Mouse (Mus musculus): ENCODE measurements around the gene Gsx2. TPM values are rescaled to one million over a fixed set of nuclear protein-coding genes. Genes with fewer than 3 reads are reported as not detected.

Gene Gsx2
- polyA plus RNA-seq, 1 experiment from 2014 or later: not detected

DNA sequence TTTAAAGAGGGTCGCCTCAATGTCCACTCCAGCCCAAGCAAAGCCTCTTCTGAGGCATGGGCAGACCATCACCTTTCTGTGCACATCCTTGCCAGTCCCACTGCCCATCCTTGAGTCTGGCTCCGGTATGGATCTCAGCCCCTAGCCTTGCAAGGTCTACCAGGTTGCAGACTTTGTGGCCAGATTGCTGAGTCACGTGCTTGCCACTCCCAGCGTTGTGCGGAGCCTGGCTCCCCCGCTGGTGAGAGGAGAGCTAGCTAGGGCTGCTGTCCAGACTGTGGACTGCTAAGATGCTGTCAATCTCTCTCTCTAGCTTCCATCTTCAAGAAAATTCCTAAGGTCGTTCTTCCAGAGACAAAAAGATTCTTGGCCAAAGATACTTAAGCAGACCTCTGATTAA is 4.2 kb downstream of the Gsx2 start:
- no peaks in the 10 kb centered on the region for H3K9me3 ChIP-seq (replicated peaks)
- no peak overlapping the region for H3K9ac ChIP-seq
- ATAC-seq: no peak
- H3K36me3 ChIP-seq: no peaks in the 10 kb centered on the region
- no peak overlapping the region for H3K4me2 ChIP-seq
- no peak overlapping the region for H3K27ac ChIP-seq
- H3K4me3 ChIP-seq: no peak overlapping the region
- H3K4me1 ChIP-seq: 0 out of 2 replicates have a peak, but pooled peaks cover 4% of the 10 kb centered on the region
- WGBS (ENCODE audit: insufficient replicate concordance): 1% methylated on average over 7 of the region's 7 CpGs
- H3K27me3 ChIP-seq (replicated peaks): peaks cover 99% of the 10 kb centered on the region

DNA sequence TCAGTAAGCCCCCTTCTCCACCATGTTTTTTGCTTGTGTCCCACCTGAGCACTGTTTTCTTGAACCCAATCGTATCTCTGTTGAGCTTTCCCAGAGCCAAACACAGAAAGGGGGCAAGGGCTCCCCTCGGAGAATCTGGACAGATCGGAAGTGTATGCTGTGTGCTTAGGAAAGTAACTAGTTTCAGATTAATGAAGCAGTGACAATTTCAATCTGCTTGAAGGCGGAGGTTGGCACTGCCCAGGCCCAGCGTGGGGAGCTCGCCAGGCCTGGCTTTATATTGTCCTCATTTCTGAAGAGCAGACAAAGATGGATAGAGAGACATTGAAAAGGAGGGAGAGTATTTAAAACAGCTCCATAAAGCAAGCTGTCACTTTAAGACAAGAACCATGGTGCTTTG is 7.0 kb downstream of the Gsx2 start:
- Histone ChIP-seq H3K9ac (no peak overlapping the region), H3K4me1 (no peaks in the 10 kb centered on the region), H3K9me3 (replicated peaks) (no peaks in the 10 kb centered on the region), H3K4me3 (no peak overlapping the region), H3K36me3 (no peaks in the 10 kb centered on the region), H3K4me2 (no peak overlapping the region), H3K27ac (no peak overlapping the region), H3K27me3 (replicated peaks) (peaks cover 98% of the 10 kb centered on the region)
- WGBS (ENCODE audit: insufficient replicate concordance): 10% methylated on average over 6 of the region's 6 CpGs
- no peak for ATAC-seq

DNA sequence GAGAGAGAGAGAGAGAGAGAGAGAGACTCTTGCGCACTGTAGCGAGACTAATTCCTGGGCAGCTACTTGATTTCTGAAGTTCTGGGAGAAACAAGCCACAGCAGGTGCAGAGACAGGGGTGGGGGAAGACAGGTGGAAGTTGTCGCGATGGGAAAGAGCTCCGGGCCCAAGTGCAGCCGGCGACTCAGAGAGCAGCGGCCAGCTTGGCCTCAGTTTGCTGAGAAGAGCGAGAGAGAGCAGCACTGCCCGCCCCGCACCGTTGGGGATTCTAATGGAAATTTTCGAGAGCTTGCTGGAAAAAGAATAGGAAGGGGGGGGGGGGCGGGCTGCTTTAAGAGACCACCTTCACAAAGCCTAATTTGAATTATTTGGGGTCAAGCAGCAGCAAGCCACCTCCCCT is 7.7 kb downstream of the Gsx2 start:
- no peaks in the 10 kb centered on the region for H3K9me3 ChIP-seq (replicated peaks)
- no peaks in the 10 kb centered on the region for H3K36me3 ChIP-seq
- ATAC-seq: no peak
- H3K4me3 ChIP-seq: no peak overlapping the region
- H3K4me2 ChIP-seq: no peak overlapping the region
- H3K27me3 ChIP-seq (replicated peaks): peaks cover 93% of the 10 kb centered on the region
- H3K4me1 ChIP-seq: no peaks in the 10 kb centered on the region
- H3K9ac ChIP-seq: no peak overlapping the region
- under 1% methylated on average over 13 of the region's 14 CpGs for WGBS (ENCODE audit: insufficient replicate concordance)
- no peak overlapping the region for H3K27ac ChIP-seq

DNA sequence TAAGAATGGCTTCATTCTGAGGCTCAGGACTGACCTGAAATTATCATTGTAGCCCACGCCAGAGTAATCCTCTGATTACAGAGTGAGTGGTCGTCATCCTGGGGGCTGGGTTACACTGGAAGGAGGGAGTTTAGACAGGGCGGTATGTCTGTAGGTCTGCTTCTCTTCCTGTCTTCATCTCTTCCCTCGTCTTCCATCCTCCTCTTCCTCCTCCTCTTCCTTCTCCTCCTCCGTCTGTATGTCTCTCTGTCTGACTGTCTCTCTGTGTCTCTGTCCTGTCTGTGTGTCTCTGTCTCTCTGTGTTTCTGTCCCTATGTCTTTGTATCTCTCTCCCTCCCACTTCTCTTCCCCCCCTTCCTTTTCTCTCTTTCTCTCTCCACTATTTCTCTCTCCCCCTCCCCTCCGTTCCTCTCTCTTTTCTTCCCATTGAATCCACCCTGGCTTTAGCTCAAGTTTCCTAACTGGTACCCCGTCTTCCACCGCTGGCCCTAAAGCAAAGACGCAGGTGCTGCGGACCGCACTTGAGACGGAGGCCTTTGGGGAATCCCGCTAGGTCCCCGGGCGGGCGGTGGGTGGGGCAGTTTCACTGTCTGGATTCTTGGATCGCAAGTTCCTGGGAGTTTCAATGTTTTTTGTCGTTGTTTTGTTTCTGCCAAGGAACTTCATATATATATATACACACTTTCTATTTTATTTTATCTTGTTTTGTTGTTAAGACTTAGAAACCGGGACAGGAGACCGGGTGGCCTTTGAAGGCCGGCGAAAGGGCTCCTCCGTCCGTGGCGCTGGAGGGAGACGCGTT is 8.4 kb downstream of the Gsx2 start:
- H3K27ac ChIP-seq: no peak overlapping the region
- no peak overlapping the region for H3K4me2 ChIP-seq
- no peaks in the 10 kb centered on the region for H3K4me1 ChIP-seq
- no peaks in the 10 kb centered on the region for H3K9me3 ChIP-seq (replicated peaks)
- no peak overlapping the region for H3K4me3 ChIP-seq
- ATAC-seq: no peak
- peaks cover 86% of the 10 kb centered on the region for H3K27me3 ChIP-seq (replicated peaks)
- H3K9ac ChIP-seq: no peak overlapping the region
- no peaks in the 10 kb centered on the region for H3K36me3 ChIP-seq
- 4% methylated on average over 27 of the region's 27 CpGs for WGBS (ENCODE audit: insufficient replicate concordance)

DNA sequence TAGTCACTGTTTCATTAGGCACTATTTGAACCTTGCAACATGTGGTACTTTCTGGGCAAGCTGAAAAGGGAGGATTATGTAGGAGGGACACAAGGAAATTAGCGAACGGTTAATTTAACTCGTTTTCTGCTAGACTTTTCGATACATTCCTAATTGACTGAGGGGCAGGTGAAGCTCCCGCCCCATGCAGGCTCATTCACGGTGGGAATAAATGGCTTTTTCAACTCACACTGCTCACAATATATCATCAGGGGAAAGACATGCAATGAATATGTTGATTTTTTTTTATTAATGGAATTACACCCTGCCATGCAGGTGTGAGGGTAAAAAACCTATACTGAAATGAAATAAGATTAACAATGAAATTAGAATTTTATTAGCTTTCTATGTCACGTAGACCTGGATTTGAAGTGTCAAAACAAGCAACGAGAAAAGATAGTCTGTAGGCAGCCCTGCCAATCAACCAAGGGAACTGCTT is 9.0 kb downstream of the Gsx2 start:
- 8% methylated on average over 8 of the region's 8 CpGs for WGBS (ENCODE audit: insufficient replicate concordance)
- no peak overlapping the region for H3K4me3 ChIP-seq
- no peaks in the 10 kb centered on the region for H3K36me3 ChIP-seq
- no peak overlapping the region for H3K4me2 ChIP-seq
- no peak overlapping the region for H3K27ac ChIP-seq
- peaks cover 84% of the 10 kb centered on the region for H3K27me3 ChIP-seq (replicated peaks)
- H3K9me3 ChIP-seq (replicated peaks): no peaks in the 10 kb centered on the region
- H3K9ac ChIP-seq: no peak overlapping the region
- ATAC-seq: no peak
- H3K4me1 ChIP-seq: no peaks in the 10 kb centered on the region

DNA sequence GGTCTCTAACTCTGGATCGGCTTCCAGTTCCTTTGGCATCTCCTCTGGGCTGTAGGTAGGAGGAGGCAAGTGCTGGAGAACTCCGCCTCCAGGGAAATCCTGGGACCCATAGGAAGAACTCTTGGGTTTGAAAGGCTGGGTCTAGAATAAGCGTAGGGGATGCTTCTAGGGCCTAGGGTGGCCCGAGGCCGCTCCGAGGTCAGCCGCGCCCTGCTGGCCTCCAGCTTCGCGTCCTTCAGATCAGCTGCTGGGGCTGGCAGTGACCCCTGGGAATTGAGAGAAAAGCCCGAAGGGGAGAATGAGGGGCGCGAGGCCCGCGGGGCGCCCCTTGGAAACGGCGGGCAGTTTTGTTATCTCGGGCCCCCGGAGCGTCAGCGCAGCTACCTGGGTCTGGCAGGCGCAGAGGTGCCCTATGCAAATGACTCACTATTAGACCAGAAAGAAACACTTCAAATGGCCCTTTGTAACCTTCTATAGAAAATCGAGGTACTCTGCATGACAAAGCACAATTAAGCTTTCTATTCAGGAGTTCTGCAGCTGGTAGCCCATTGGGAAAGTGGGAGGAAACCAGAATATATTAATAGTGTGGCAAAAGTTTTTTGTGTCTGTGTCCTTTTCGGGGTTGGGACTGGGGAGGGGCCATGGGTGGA is 9.6 kb downstream of the Gsx2 start:
- Histone ChIP-seq H3K27me3 (replicated peaks) (peaks cover 84% of the 10 kb centered on the region), H3K9me3 (replicated peaks) (no peaks in the 10 kb centered on the region), H3K27ac (no peak overlapping the region), H3K4me2 (no peak overlapping the region), H3K4me1 (no peaks in the 10 kb centered on the region), H3K9ac (no peak overlapping the region), H3K4me3 (no peak overlapping the region), H3K36me3 (no peaks in the 10 kb centered on the region)
- ATAC-seq: no peak
- 3% methylated on average over 25 of the region's 25 CpGs for WGBS (ENCODE audit: insufficient replicate concordance)

DNA sequence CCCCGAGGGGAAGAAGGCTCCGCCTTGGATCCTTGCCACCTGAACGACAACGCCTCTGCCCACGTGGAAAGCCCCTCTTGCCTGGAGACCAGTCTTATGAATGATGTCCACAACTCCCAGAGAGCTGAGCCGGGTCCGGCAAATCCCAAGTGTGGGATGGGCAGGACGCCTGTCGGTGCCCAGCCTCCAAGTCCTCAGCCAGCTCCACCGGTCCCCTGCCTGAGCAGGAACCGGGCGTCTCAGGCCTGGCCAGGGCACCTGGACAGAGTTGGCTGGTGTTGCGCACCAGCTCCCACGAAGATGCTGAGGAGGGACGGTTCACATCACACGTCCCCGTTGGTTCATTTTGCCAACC is 10.1 kb downstream of the Gsx2 start:
- H3K27ac ChIP-seq: no peak overlapping the region
- H3K9ac ChIP-seq: no peak overlapping the region
- H3K4me2 ChIP-seq: no peak overlapping the region
- no peaks in the 10 kb centered on the region for H3K9me3 ChIP-seq (replicated peaks)
- no peaks in the 10 kb centered on the region for H3K36me3 ChIP-seq
- 5% methylated on average over 17 of the region's 17 CpGs for WGBS (ENCODE audit: insufficient replicate concordance)
- peaks cover 83% of the 10 kb centered on the region for H3K27me3 ChIP-seq (replicated peaks)
- no peak overlapping the region for H3K4me3 ChIP-seq
- no peak for ATAC-seq
- no peaks in the 10 kb centered on the region for H3K4me1 ChIP-seq

DNA sequence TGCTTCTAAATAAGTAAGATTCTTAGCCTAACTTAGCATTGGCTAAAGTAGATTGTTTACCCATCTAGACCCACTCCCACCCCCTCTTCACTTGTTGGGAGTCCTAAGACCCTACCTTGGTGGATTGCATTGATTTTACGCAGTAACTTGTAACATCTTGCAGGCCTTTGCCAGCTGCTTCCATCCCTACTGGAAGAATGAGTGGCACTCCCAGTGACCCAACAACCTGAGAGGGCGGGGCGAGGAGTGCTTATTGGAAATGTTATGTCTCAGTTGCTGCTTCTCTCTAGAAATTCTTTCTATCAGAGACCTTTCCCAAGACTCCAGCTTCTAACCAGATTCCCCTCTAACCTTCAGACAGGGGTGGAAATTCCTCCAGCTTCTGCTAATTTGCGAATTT is 10.5 kb downstream of the Gsx2 start:
- H3K36me3 ChIP-seq: no peaks in the 10 kb centered on the region
- H3K9ac ChIP-seq: no peak overlapping the region
- peaks cover 83% of the 10 kb centered on the region for H3K27me3 ChIP-seq (replicated peaks)
- H3K9me3 ChIP-seq (replicated peaks): no peaks in the 10 kb centered on the region
- no peak overlapping the region for H3K4me2 ChIP-seq
- no peak for ATAC-seq
- H3K4me1 ChIP-seq: no peaks in the 10 kb centered on the region
- no peak overlapping the region for H3K27ac ChIP-seq
- whole genome bisulfite sequencing (ENCODE audit: insufficient replicate concordance): 15% methylated on average over 4 of the region's 4 CpGs
- H3K4me3 ChIP-seq: no peak overlapping the region

DNA sequence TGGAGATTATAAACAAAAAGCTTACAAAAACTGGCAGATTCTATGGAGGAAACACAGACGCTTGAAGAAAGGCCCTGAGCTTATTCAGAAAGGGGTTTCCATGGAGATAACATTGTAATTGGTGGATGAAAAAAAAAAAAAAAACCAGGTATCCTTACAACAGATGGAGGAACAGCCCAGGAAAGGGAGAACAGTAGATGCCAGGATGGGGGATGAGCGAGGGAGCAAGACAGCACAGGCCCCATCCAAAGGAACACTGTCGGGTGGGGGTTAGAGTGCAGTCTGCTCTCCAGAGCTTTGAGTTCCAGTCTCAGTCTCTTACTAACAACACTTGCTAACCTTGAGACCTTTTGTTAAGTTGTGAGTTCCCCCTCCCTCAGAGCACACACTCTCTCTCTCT is 31.1 kb downstream of the Gsx2 start:
- no peak overlapping the region for H3K4me2 ChIP-seq

DNA sequence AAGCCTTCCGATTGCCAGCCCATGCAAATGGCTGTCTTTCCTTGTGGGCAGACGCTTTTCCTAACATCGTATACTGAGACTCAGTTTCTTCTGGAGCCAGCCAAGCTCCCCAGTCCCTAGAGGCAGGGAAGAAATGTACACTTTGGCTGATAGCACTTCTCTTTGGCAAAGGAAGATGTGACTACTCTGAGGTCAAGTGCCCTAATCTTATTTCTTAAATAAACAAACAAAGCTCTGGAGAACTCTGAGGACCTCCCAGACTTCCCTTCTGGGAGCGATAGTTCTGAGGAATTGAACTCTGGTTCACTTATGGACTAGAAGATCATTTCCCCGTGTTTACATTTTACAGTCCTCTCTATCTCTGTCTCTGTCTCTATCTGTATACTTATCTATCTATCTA is 34.0 kb downstream of the Gsx2 start:
- H3K9ac ChIP-seq: no peak overlapping the region
- H3K4me1 ChIP-seq: no peaks in the 10 kb centered on the region
- 0 out of 2 replicates have a peak, but pooled peaks cover 5% of the 10 kb centered on the region for H3K27me3 ChIP-seq (replicated peaks)
- 38% methylated on average over 5 of the region's 5 CpGs for WGBS (ENCODE audit: insufficient replicate concordance)
- no peaks in the 10 kb centered on the region for H3K9me3 ChIP-seq (replicated peaks)
- H3K4me2 ChIP-seq: no peak overlapping the region
- H3K36me3 ChIP-seq: no peaks in the 10 kb centered on the region
- no peak overlapping the region for H3K4me3 ChIP-seq
- H3K27ac ChIP-seq: no peak overlapping the region
- ATAC-seq: no peak

More for the DNA sequence above, 31.1 kb downstream of the Gsx2 start:
- Histone ChIP-seq H3K27ac (no peak overlapping the region), H3K9ac (no peak overlapping the region), H3K27me3 (replicated peaks) (0 out of 2 replicates have a peak, but pooled peaks cover 9% of the 10 kb centered on the region), H3K4me1 (no peaks in the 10 kb centered on the region), H3K36me3 (no peaks in the 10 kb centered on the region), H3K4me3 (no peak overlapping the region), H3K9me3 (replicated peaks) (no peaks in the 10 kb centered on the region)
- WGBS (ENCODE audit: insufficient replicate concordance): 58% methylated on average over 3 of the region's 3 CpGs
- no peak for ATAC-seq

DNA sequence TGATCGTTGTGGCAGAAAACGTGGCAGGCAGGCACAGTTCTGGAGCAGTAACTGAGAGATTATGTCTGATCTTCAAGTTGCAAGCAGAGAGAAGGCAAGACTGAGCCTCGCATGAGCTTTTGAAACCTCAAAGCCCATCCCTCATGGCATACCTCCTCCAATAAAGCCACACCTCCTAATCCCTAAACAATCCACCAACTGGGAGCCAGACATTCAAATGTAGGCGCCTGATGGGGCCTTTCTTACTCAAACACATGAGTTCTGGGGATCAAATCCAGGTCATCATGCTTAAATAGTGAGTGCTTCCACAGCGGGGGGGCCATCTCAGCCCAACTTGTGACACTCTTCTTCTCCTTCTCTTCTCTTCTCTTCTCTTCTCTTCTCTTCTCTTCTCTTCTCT is 36.4 kb downstream of the Gsx2 start:
- no peak for ATAC-seq
- Histone ChIP-seq H3K4me3 (no peak overlapping the region), H3K9ac (no peak overlapping the region), H3K4me1 (no peaks in the 10 kb centered on the region), H3K9me3 (replicated peaks) (no peaks in the 10 kb centered on the region), H3K4me2 (no peak overlapping the region), H3K36me3 (no peaks in the 10 kb centered on the region), H3K27ac (no peak overlapping the region), H3K27me3 (replicated peaks) (0 out of 2 replicates have a peak, but pooled peaks cover 13% of the 10 kb centered on the region)
- WGBS (ENCODE audit: insufficient replicate concordance): 55% methylated on average over 5 of the region's 5 CpGs

DNA sequence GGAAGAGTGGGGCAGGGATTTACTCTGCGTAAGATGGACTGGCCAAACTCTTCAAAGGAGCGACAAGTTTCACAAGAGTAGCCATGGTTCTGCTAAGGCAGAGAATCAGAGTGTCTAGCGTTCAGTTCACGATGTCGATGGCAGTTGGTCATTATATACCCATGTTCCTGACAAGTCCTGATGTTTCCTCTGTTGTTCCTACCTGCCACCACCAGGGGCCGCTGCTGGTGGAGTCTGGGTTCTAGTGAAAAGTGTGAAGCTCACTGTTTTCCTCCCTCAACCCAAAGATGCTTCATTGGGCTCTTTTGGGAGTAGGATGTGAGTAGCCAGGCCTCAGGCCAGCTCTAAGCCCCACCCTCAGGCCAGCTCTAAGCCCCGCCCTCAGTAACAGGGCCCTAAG is 43.4 kb downstream of the Gsx2 start:
- ATAC-seq: no peak
- Histone ChIP-seq H3K27me3 (replicated peaks) (peaks cover 8% of the 10 kb centered on the region; the same call in 1 of the 2 replicates), H3K9ac (no peak overlapping the region), H3K4me3 (no peak overlapping the region), H3K36me3 (no peaks in the 10 kb centered on the region), H3K9me3 (replicated peaks) (no peaks in the 10 kb centered on the region), H3K27ac (no peak overlapping the region), H3K4me2 (no peak overlapping the region), H3K4me1 (no peaks in the 10 kb centered on the region)
- WGBS (ENCODE audit: insufficient replicate concordance): 55% methylated on average over 7 of the region's 7 CpGs
